Mouse (Mus musculus): ENCODE results near the gene AC109138.7.

AC109138.7 gene

GRCm38 (mm10) chr19:4214071-4214770, at the start of gene AC109138.7, which contains the start of gene Clcf1:
Gene AC109138.7, plus strand, starts transcription at chr19:4214357.
Gene Clcf1, plus strand, starts transcription at chr19:4214238.
- peak; percentile 88 to 91 for DNase-seq (ENCODE audit: low spot score in 2 of 2)

GRCm38 (mm10) chr19:4164721-4165120, 49.4 kb upstream of the AC109138.7 start:
- DNase-seq (ENCODE audit: low spot score in 2 of 2): no peak

- DNase-seq (ENCODE audit: low spot score in 2 of 2): no peak
Observed at GRCm38 (mm10) chr19:4166678-4167476, 47.3 kb upstream of the AC109138.7 start.

GRCm38 (mm10) chr19:4169378-4169784, 44.8 kb upstream of the AC109138.7 start:
- DNase-seq (ENCODE audit: low spot score in 2 of 2): peak; percentile 99

GRCm38 (mm10) chr19:4169810-4170209, 44.3 kb upstream of the AC109138.7 start:
- DNase-seq (ENCODE audit: low spot score in 2 of 2): no peak

GRCm38 (mm10) chr19:4170723-4171392, 43.3 kb upstream of the AC109138.7 start:
- no peak for DNase-seq (ENCODE audit: low spot score in 2 of 2)

GRCm38 (mm10) chr19:4171393-4172290, 42.5 kb upstream of the AC109138.7 start:
- no peak for DNase-seq (ENCODE audit: low spot score in 2 of 2)

- no peak for DNase-seq (ENCODE audit: low spot score in 2 of 2)
Observed at GRCm38 (mm10) chr19:4172925-4173324, 41.2 kb upstream of the AC109138.7 start.

- DNase-seq (ENCODE audit: low spot score in 2 of 2): no peak
Observed at GRCm38 (mm10) chr19:4175368-4175947, 38.7 kb upstream of the AC109138.7 start, which contains the start of gene Carns1. Gene Carns1, minus strand, starts transcription at chr19:4175479.

GRCm38 (mm10) chr19:4180411-4180810, 33.7 kb upstream of the AC109138.7 start:
- no peak for DNase-seq (ENCODE audit: low spot score in 2 of 2)

- peak; percentile 84 to 85 for DNase-seq (ENCODE audit: low spot score in 2 of 2)
Observed at GRCm38 (mm10) chr19:4181892-4182291, 32.3 kb upstream of the AC109138.7 start.

- DNase-seq (ENCODE audit: low spot score in 2 of 2): no peak
Observed at GRCm38 (mm10) chr19:4183689-4184088, 30.5 kb upstream of the AC109138.7 start.

GRCm38 (mm10) chr19:4184976-4185975, 28.9 kb upstream of the AC109138.7 start:
- DNase-seq (ENCODE audit: low spot score in 2 of 2): peak; percentile 85

- DNase-seq (ENCODE audit: low spot score in 2 of 2): no peak
Observed at GRCm38 (mm10) chr19:4187303-4187702, 26.9 kb upstream of the AC109138.7 start.

- DNase-seq (ENCODE audit: low spot score in 2 of 2): no peak
Observed at GRCm38 (mm10) chr19:4189051-4189620, 25.0 kb upstream of the AC109138.7 start.

GRCm38 (mm10) chr19:4190831-4191334, 23.3 kb upstream of the AC109138.7 start, which contains the start of gene Tbc1d10c:
Gene Tbc1d10c, minus strand, starts transcription at chr19:4191284.
- peak; percentile 93 to 95 for DNase-seq (ENCODE audit: low spot score in 2 of 2)

- peak; percentile 96 to 97 for DNase-seq (ENCODE audit: low spot score in 2 of 2)
Observed at GRCm38 (mm10) chr19:4191528-4192250, 22.5 kb upstream of the AC109138.7 start, which contains the start of gene Ppp1ca. Gene Ppp1ca, plus strand, starts transcription at chr19:4192065.
